Mouse (Mus musculus): Measurements from ENCODE around the gene Gpc6. TPM values are rescaled to one million over a fixed set of nuclear protein-coding genes. Genes with fewer than 3 reads are reported as not detected.

The Gpc6 gene
- total and polyA plus RNA-seq, 3 experiments, result not detected

GRCm38 (mm10) chr14:117408525-117408835 lies 483.4 kb downstream of the Gpc6 start:
- Histone ChIP-seq H3K36me3 (replicated peaks in 1 of 2; ENCODE audit: control insufficient read depth in 1 of 2, insufficient read depth in 1 of 2, low read length in 1 of 2) (no peaks in the 10 kb centered on the region), H3K9me3 (replicated peaks; ENCODE audit: low read length) (no peaks in the 10 kb centered on the region), H3K79me2 (replicated peaks; ENCODE audit: control insufficient read depth, extremely low read depth, insufficient read depth, poor library complexity, severe bottlenecking) (no peaks in the 10 kb centered on the region), H3K27me3 (replicated peaks) (no peaks in the 10 kb centered on the region), H3K4me1 (ENCODE audit: control insufficient read depth in 1 of 2, insufficient read depth in 2 of 2) (no peaks in the 10 kb centered on the region), H3K9ac (ENCODE audit: insufficient read depth, low read depth) (no peak overlapping the region), H3K4me2 (ENCODE audit: insufficient read depth, low read depth, poor library complexity, severe bottlenecking) (no peak overlapping the region; the same call in 1 of the 2 replicates), H3K27ac (ENCODE audit: insufficient read depth, low read depth) (no peak overlapping the region), H3K4me3 (replicated peaks in 1 of 3; ENCODE audit: low read depth in 2 of 3, low read length in 2 of 3, poor library complexity in 1 of 3) (no peak overlapping the region)
- in situ Hi-C loops (cut with MboI; ENCODE audit: low pct_ligation_motif_present, low pct_unique_long_range_greater_than_20kb, low sequenced_read_pairs) (no loop called here), dilution Hi-C loops (cut with MboI; ENCODE audit: extremely low pct_ligation_motif_present, extremely low pct_unique_long_range_greater_than_20kb, low sequenced_read_pairs) (no loop called here)
- no peak for DNase-seq (ENCODE audit: extremely low read depth)
- TF ChIP-seq SIN3A (IDR thresholded peaks at IDR 0.05; ENCODE audit: low read length), result no peak
- TF ChIP-seq NRF1 (IDR thresholded peaks at IDR 0.05; ENCODE audit: low read depth, low read length), result no peak
- no peak for TF ChIP-seq HCFC1 (IDR thresholded peaks at IDR 0.05; ENCODE audit: low read depth, low read length)
- TF ChIP-seq RAD21 (IDR thresholded peaks at IDR 0.05; ENCODE audit: low read depth, low read length), result no peak
- no peak for TF ChIP-seq POLR2AphosphoS2 (IDR thresholded peaks at IDR 0.05; ENCODE audit: low read depth, low read length)
- no peak for TF ChIP-seq MYC (IDR thresholded peaks at IDR 0.05; ENCODE audit: low read depth, low read length)
- TF ChIP-seq ZMIZ1 (IDR thresholded peaks at IDR 0.05; ENCODE audit: low read depth, low read length), result no peak
- no peak for TF ChIP-seq NELFE (IDR thresholded peaks at IDR 0.05; ENCODE audit: low read depth, low read length)
- TF ChIP-seq ZC3H11A (IDR thresholded peaks at IDR 0.05; ENCODE audit: low read depth, low read length), result no peak
- no peak for TF ChIP-seq POLR2A (IDR thresholded peaks at IDR 0.05; ENCODE audit: low read depth, low read length)
- no peak for TF ChIP-seq JUND (conservative IDR thresholded peaks at IDR 0.05; ENCODE audit: low read depth, low read length)
- no peak for TF ChIP-seq SMC3 (IDR thresholded peaks at IDR 0.05; ENCODE audit: low read depth, low read length)
- TF ChIP-seq CHD2 (IDR thresholded peaks at IDR 0.05; ENCODE audit: low read length), result no peak
- no peak for TF ChIP-seq ZNF384 (IDR thresholded peaks at IDR 0.05; ENCODE audit: low read depth, low read length)
- no peak for TF ChIP-seq BHLHE40 (IDR thresholded peaks at IDR 0.05; ENCODE audit: low read depth, low read length)
- TF ChIP-seq PAX5 (IDR thresholded peaks at IDR 0.05; ENCODE audit: low read length), result no peak
- TF ChIP-seq MAZ (IDR thresholded peaks at IDR 0.05; ENCODE audit: low read depth, low read length), result no peak
- no peak for TF ChIP-seq KAT2A (IDR thresholded peaks at IDR 0.05; ENCODE audit: insufficient replicate concordance, low read length)
- TF ChIP-seq MAX (IDR thresholded peaks at IDR 0.05; ENCODE audit: low read length), result no peak
- no peak for TF ChIP-seq CTCF (conservative IDR thresholded peaks at IDR 0.05 in 1 of 2, IDR thresholded peaks at IDR 0.05 in 1 of 2; ENCODE audit: low read depth in 2 of 2, low read length in 2 of 2)

GRCm38 (mm10) chr14:117409778-117410177 lies 484.7 kb downstream of the Gpc6 start:
- TF ChIP-seq EP300 (IDR thresholded peaks at IDR 0.05; ENCODE audit: low read length), result no peak
- no peak for TF ChIP-seq CHD2 (IDR thresholded peaks at IDR 0.05; ENCODE audit: low read length)
- TF ChIP-seq CHD1 (IDR thresholded peaks at IDR 0.05; ENCODE audit: low read depth, low read length), result no peak
- TF ChIP-seq ETS1 (conservative IDR thresholded peaks at IDR 0.05; ENCODE audit: low read depth, low read length), result no peak
- TF ChIP-seq ZMIZ1 (IDR thresholded peaks at IDR 0.05; ENCODE audit: low read depth, low read length), result no peak
- no peak for TF ChIP-seq MAX (IDR thresholded peaks at IDR 0.05; ENCODE audit: low read length)
- no peak for TF ChIP-seq GABPA (IDR thresholded peaks at IDR 0.05; ENCODE audit: insufficient replicate concordance, low read depth, low read length)
- no peak for TF ChIP-seq RAD21 (IDR thresholded peaks at IDR 0.05; ENCODE audit: low read depth, low read length)
- in situ Hi-C loops (cut with MboI; ENCODE audit: low pct_ligation_motif_present, low pct_unique_long_range_greater_than_20kb, low sequenced_read_pairs) (no loop called here), dilution Hi-C loops (cut with MboI; ENCODE audit: extremely low pct_ligation_motif_present, extremely low pct_unique_long_range_greater_than_20kb, low sequenced_read_pairs) (no loop called here)
- Histone ChIP-seq H3K36me3 (replicated peaks in 1 of 2; ENCODE audit: control insufficient read depth in 1 of 2, insufficient read depth in 1 of 2, low read length in 1 of 2) (no peaks in the 10 kb centered on the region), H3K79me2 (replicated peaks; ENCODE audit: control insufficient read depth, extremely low read depth, insufficient read depth, poor library complexity, severe bottlenecking) (no peaks in the 10 kb centered on the region), H3K4me1 (ENCODE audit: control insufficient read depth in 1 of 2, insufficient read depth in 2 of 2) (no peaks in the 10 kb centered on the region), H3K27me3 (replicated peaks) (no peaks in the 10 kb centered on the region), H3K9ac (ENCODE audit: insufficient read depth, low read depth) (no peak overlapping the region), H3K4me3 (replicated peaks in 1 of 3; ENCODE audit: low read depth in 2 of 3, low read length in 2 of 3, poor library complexity in 1 of 3) (no peak overlapping the region), H3K4me2 (ENCODE audit: insufficient read depth, low read depth, poor library complexity, severe bottlenecking) (no peak overlapping the region), H3K9me3 (replicated peaks; ENCODE audit: low read length) (no peaks in the 10 kb centered on the region), H3K27ac (ENCODE audit: insufficient read depth, low read depth) (no peak overlapping the region)
- DNase-seq (ENCODE audit: extremely low read depth), result no peak

Data from CH12.LX (cell line).